Mouse (Mus musculus): ENCODE measurements around the gene Raet1e. TPM values are rescaled to one million over a fixed set of nuclear protein-coding genes. Genes with fewer than 3 reads are reported as not detected.
A peak's percentile ranks its signal among the peaks of the same experiment; 100 is the strongest.
"Not testable (repeated sequence)": the region's sequence is repeated elsewhere in the genome, so short reads cannot be mapped to it uniquely, and the experiment has no call there.

The Raet1e gene
- polyA plus RNA-seq, 1 experiment from 2014 or later = 9.4 TPM

- H3K4me2 ChIP-seq = peak overlapping the region; percentile 84
- peak overlapping the region; percentile 79 for H3K9ac ChIP-seq
- peaks cover 44% of the 10 kb centered on the region for H3K27me3 ChIP-seq (ENCODE audit: insufficient read depth, low read length)
- no peak overlapping the region for H3K27ac ChIP-seq (ENCODE audit: low read depth)
- DNase-seq = peak; percentile 49
- TF ChIP-seq CTCF (IDR thresholded peaks at IDR 0.05; ENCODE audit: low read depth) = no peak
- under 1% methylated on average over 50 of the region's 50 CpGs for WGBS
- H3K36me3 ChIP-seq (ENCODE audit: insufficient read depth) = no peaks in the 10 kb centered on the region
- H3K9me3 ChIP-seq (ENCODE audit: low read depth, low read length) = no peaks in the 10 kb centered on the region
- ATAC-seq (ENCODE audit: insufficient read depth) = peak; percentile 10; the same call in 1 of the 2 replicates
- peaks cover 4% of the 10 kb centered on the region; the same call in 1 of the 2 replicates for H3K4me1 ChIP-seq (ENCODE audit: insufficient read depth)
- peak overlapping the region; percentile 70 for H3K4me3 ChIP-seq (ENCODE audit: low read depth, low read length)
Measured at GRCm38 (mm10) chr10:22149691-22150465, 8.5 kb upstream of the Raet1e start.

GRCm38 (mm10) chr10:22150593-22150992 is 7.8 kb upstream of the Raet1e start:
- TF ChIP-seq CTCF (IDR thresholded peaks at IDR 0.05; ENCODE audit: low read depth) = no peak
- no peak for ATAC-seq (ENCODE audit: insufficient read depth)
- Histone ChIP-seq H3K27me3 (ENCODE audit: insufficient read depth, low read length) (peaks cover 51% of the 10 kb centered on the region), H3K9ac (no peak overlapping the region), H3K4me2 (peak overlapping the region; percentile 84), H3K9me3 (ENCODE audit: low read depth, low read length) (no peaks in the 10 kb centered on the region), H3K4me1 (ENCODE audit: insufficient read depth) (peaks cover 4% of the 10 kb centered on the region; the same call in 1 of the 2 replicates), H3K4me3 (ENCODE audit: low read depth, low read length) (peak overlapping the region; percentile 70), H3K36me3 (ENCODE audit: insufficient read depth) (no peaks in the 10 kb centered on the region), H3K27ac (ENCODE audit: low read depth) (no peak overlapping the region)
- peak; percentile 55 for DNase-seq
- WGBS = under 1% methylated on average over 27 of the region's 27 CpGs

- ATAC-seq (ENCODE audit: insufficient read depth) = not testable (repeated sequence)
- peaks cover 57% of the 10 kb centered on the region for H3K27me3 ChIP-seq (ENCODE audit: insufficient read depth, low read length)
- DNase-seq = peak; percentile 32
Measured at GRCm38 (mm10) chr10:22151056-22151862, 7.1 kb upstream of the Raet1e start.

DNA sequence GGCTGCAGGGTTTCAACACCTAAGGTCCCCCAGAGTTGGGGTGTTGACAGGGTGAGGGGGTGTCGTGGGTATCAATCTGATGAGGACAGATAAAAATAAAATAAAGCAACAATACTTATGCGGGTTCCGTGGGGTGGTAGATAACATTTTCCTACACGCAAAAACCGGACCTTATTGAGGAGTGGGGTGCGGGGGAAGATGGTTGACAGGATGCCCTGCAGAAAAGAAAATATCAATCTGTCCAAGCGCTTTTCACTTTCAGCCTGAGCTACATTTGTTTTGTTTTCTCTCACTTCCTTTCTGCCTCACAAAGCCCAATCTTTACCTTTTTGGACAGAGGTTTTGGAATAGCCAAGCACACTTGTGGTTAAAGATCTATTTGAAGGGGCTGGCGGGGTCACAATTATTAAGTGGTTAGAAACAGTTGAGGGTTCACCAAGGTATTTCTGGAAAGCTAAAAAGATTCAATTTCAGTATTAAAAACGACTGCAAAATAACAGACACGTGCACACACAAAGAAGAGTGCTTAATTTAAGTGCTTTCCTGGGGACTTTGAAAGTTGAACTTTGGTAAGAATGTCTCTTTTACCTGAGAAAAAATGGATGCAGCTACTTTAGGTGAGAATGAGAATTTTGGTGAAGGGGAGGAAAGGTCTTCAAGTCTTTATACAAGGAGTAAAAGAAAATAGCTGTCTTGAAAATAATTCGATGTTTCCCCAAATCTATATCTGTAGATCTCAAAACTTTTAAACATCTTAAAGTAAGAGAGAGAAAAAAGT is 6.3 kb upstream of the Raet1e start:
- not testable (repeated sequence) for H3K4me2 ChIP-seq; ATAC-seq (ENCODE audit: insufficient read depth); DNase-seq; H3K36me3 ChIP-seq (ENCODE audit: insufficient read depth); H3K9me3 ChIP-seq (ENCODE audit: low read depth, low read length); H3K27ac ChIP-seq (ENCODE audit: low read depth); H3K4me1 ChIP-seq (ENCODE audit: insufficient read depth); H3K4me3 ChIP-seq (ENCODE audit: low read depth, low read length); H3K9ac ChIP-seq
- peaks cover 65% of the 10 kb centered on the region for H3K27me3 ChIP-seq (ENCODE audit: insufficient read depth, low read length)
- WGBS = 3% methylated on average over 11 of the region's 11 CpGs

More at GRCm38 (mm10) chr10:22151056-22151862, 7.1 kb upstream of the Raet1e start:
- not testable (repeated sequence) for H3K9me3 ChIP-seq (ENCODE audit: low read depth, low read length); H3K4me1 ChIP-seq (ENCODE audit: insufficient read depth); H3K27ac ChIP-seq (ENCODE audit: low read depth); H3K36me3 ChIP-seq (ENCODE audit: insufficient read depth); H3K9ac ChIP-seq
- Histone ChIP-seq H3K4me3 (ENCODE audit: low read depth, low read length) (peak overlapping the region; percentile 15; the same call in 1 of the 2 replicates), H3K4me2 (peak overlapping the region; percentile 84)
- WGBS = 1% methylated on average over 54 of the region's 55 CpGs

DNA sequence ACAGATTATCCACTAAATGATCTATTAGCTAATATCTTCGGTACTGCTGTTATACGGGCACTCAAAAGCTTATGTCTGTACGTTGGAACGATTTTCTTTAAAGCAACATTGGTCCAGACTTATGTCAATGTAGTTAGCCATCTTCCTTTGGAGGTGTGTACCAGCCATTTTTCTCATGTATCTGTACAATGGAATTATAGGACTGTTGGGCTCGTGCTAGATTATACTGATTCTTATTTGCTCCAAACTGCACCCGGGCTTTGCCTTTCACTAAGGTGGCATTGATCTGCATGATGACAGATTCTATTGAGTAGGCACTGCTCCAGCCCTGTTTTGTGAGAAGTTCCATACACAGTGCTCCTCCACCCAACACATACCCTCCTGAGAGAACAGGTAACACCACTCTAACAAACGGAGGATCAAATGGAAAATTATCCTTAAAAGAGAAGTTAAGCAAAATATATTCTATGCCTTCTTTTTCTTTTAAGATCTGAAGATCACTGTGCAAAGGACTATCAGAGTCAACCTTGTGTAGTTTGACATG is 5.2 kb upstream of the Raet1e start:
- H3K4me2 ChIP-seq; ATAC-seq (ENCODE audit: insufficient read depth); H3K4me3 ChIP-seq (ENCODE audit: low read depth, low read length); H3K9ac ChIP-seq; H3K36me3 ChIP-seq (ENCODE audit: insufficient read depth); DNase-seq; H3K4me1 ChIP-seq (ENCODE audit: insufficient read depth); H3K27ac ChIP-seq (ENCODE audit: low read depth); H3K9me3 ChIP-seq (ENCODE audit: low read depth, low read length): not testable (repeated sequence)
- H3K27me3 ChIP-seq (ENCODE audit: insufficient read depth, low read length) = peaks cover 77% of the 10 kb centered on the region
- 4% methylated on average over 6 of the region's 7 CpGs for WGBS

DNA sequence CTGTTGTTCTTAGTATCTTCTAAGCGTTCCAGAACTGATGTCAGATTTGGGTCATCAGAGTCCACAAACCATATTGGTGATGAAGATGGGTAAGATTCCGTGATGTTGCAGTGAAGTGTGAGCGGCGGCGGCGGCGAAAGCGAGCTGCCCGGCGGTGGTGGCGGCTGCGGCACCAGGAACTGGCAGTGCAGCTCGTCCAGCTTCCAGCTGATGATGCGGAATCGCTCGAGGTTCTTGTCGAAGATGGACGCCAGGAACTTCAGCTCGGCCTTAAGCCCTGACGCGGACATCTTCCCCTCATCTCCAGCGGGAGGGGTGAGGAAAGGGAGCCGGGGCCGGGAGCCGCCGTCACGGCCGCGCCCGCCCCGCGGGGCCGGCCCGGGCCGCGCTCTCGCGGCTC is 4.2 kb upstream of the Raet1e start:
- not testable (repeated sequence) for ATAC-seq (ENCODE audit: insufficient read depth); H3K4me1 ChIP-seq (ENCODE audit: insufficient read depth)

More for the DNA sequence above, 4.2 kb upstream of the Raet1e start:
- H3K9ac ChIP-seq; H3K36me3 ChIP-seq (ENCODE audit: insufficient read depth); H3K27ac ChIP-seq (ENCODE audit: low read depth); H3K9me3 ChIP-seq (ENCODE audit: low read depth, low read length): not testable (repeated sequence)
- H3K27me3 ChIP-seq (ENCODE audit: insufficient read depth, low read length) = peaks cover 82% of the 10 kb centered on the region
- under 1% methylated on average over 38 of the region's 38 CpGs for WGBS
- DNase-seq = peak; percentile 51
- peak overlapping the region; percentile 28 for H3K4me3 ChIP-seq (ENCODE audit: low read depth, low read length)
- peak overlapping the region; percentile 59 for H3K4me2 ChIP-seq
